ENCODE assay signal across 8 mouse cellular contexts in the genomic region with DNA sequence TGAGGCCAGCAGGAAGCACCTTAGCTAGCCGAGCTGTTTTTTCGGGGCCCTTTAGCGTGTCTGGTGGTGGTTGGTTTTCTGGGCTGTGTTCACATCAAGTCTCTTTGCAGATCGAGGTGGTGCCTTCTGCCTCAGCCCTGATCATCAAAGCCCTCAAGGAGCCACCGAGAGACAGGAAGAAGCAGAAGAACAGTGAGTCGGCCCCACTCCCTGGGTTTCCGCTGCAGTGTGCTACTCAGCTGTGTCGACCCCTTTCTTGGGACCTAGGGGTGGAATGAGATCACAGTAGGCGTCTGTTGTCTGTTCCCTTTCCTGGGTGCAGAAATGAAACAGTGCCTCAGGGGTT. TPM values are rescaled to one million over a fixed set of nuclear protein-coding genes. Genes with fewer than 3 reads are reported as not detected.
DNase-seq lines count a peak whose midpoint lies in the region; ATAC-seq and TF ChIP-seq lines count a peak whose summit lies in the region.

No protein-coding gene starts in this region.

- TF ChIP-seq POLR2A in thymus, adult 2 months (IDR thresholded peaks at IDR 0.05; ENCODE audit: control insufficient read depth, extremely low read depth, insufficient read depth, low read length, poor library complexity) = no peak
- no peak for TF ChIP-seq POLR2A in cerebellum, adult 2 months (IDR thresholded peaks at IDR 0.05; ENCODE audit: borderline replicate concordance, insufficient read depth, low read length)

- H3K27ac ChIP-seq in lung, postnatal 0 days (ENCODE audit: low read length) = no peak overlapping the region
- H3K27ac ChIP-seq in embryonic facial prominence, embryonic 15.5 days (replicated peaks) = peak overlapping the region; percentile 89
- H3K27ac ChIP-seq in liver, embryonic 11.5 days (ENCODE audit: low read depth, low read length) = peak overlapping the region; percentile 99
- peak overlapping the region; percentile 84 for H3K27ac ChIP-seq in thymus, adult 2 months (ENCODE audit: control insufficient read depth, insufficient read depth, low read length)
- no peak overlapping the region for H3K27ac ChIP-seq in cerebellum, adult 2 months (ENCODE audit: insufficient read depth, low read length)

- TF ChIP-seq EP300 in lung, postnatal 0 days (IDR thresholded peaks at IDR 0.05) = no peak

- no peak for ATAC-seq in lung, postnatal 0 days
- ATAC-seq in embryonic facial prominence, embryonic 15.5 days (ENCODE audit: insufficient number of reproducible peaks, low FRiP score, low TSS enrichment, low read depth) = no peak
- ATAC-seq in liver, embryonic 11.5 days (replicated peaks; ENCODE audit: low FRiP score) = no peak
- ATAC-seq in granulocyte monocyte progenitor cell, adult 5-6 weeks (replicated peaks; ENCODE audit: poor library complexity, severe bottlenecking) = no peak

- no peaks in the 10 kb centered on the region for H3K27me3 ChIP-seq in lung, postnatal 0 days (replicated peaks; ENCODE audit: insufficient read depth, low read length)
- H3K27me3 ChIP-seq in embryonic facial prominence, embryonic 15.5 days = no peaks in the 10 kb centered on the region
- H3K27me3 ChIP-seq in liver, embryonic 11.5 days (replicated peaks; ENCODE audit: control insufficient read depth, insufficient read depth, low read length) = no peaks in the 10 kb centered on the region
- H3K27me3 ChIP-seq in thymus, adult 2 months (ENCODE audit: control insufficient read depth, insufficient read depth, low read length) = no peaks in the 10 kb centered on the region
- no peaks in the 10 kb centered on the region for H3K27me3 ChIP-seq in cerebellum, adult 2 months (ENCODE audit: control insufficient read depth, insufficient read depth, low read length)

- 6% methylated on average over 9 of the region's 9 CpGs for WGBS in lung, postnatal 0 days
- 4% methylated on average over 9 of the region's 9 CpGs for WGBS in embryonic facial prominence, embryonic 15.5 days
- 4% methylated on average over 9 of the region's 9 CpGs for WGBS in liver, embryonic 11.5 days
- WGBS in thymus, adult 2 months = 1% methylated on average over 9 of the region's 9 CpGs
- WGBS in cerebellum, adult 2 months = 19% methylated on average over 9 of the region's 9 CpGs

- DNase-seq in lung, postnatal 0 days (ENCODE audit: low spot score) = no peak
- DNase-seq in lung, postnatal 36 days = no peak
- no peak for DNase-seq in liver, embryonic 11.5 days (ENCODE audit: low spot score)
- peak; percentile 67 for DNase-seq in thymus, adult 2 months
- DNase-seq in left cerebral cortex, adult 9 months (ENCODE audit: low spot score in 2 of 2) = no peak
- DNase-seq in cerebellum, adult 2 months = no peak

- no peak for TF ChIP-seq CTCF in lung, postnatal 0 days (IDR thresholded peaks at IDR 0.05)
- no peak for TF ChIP-seq CTCF in thymus, adult 2 months (IDR thresholded peaks at IDR 0.05; ENCODE audit: borderline replicate concordance, control insufficient read depth, extremely low read depth, insufficient read depth, low read length, poor library complexity)
- TF ChIP-seq CTCF in cerebellum, adult 2 months (IDR thresholded peaks at IDR 0.05; ENCODE audit: borderline replicate concordance, insufficient read depth, low read depth, low read length) = no peak

- no peaks in the 10 kb centered on the region for H3K9me3 ChIP-seq in lung, postnatal 0 days (ENCODE audit: low read length)
- H3K9me3 ChIP-seq in embryonic facial prominence, embryonic 15.5 days (replicated peaks) = no peaks in the 10 kb centered on the region
- H3K9me3 ChIP-seq in liver, embryonic 11.5 days (ENCODE audit: control insufficient read depth, low read length) = no peaks in the 10 kb centered on the region

- H3K4me2 ChIP-seq in lung, postnatal 0 days (replicated peaks; ENCODE audit: low read depth, low read length) = peak overlapping the region; percentile 85
- peak overlapping the region; percentile 58 for H3K4me2 ChIP-seq in embryonic facial prominence, embryonic 15.5 days (replicated peaks)
- H3K4me2 ChIP-seq in liver, embryonic 11.5 days = peak overlapping the region; percentile 92

- peaks cover 11% of the 10 kb centered on the region for H3K4me1 ChIP-seq in lung, postnatal 0 days (ENCODE audit: insufficient read depth, low read depth, low read length)
- peaks cover 46% of the 10 kb centered on the region for H3K4me1 ChIP-seq in embryonic facial prominence, embryonic 15.5 days
- peaks cover 32% of the 10 kb centered on the region for H3K4me1 ChIP-seq in liver, embryonic 11.5 days (replicated peaks; ENCODE audit: control insufficient read depth, insufficient read depth, low read length)
- H3K4me1 ChIP-seq in thymus, adult 2 months (replicated peaks; ENCODE audit: control insufficient read depth, insufficient read depth, low read length) = peaks cover 25% of the 10 kb centered on the region
- peaks cover 9% of the 10 kb centered on the region for H3K4me1 ChIP-seq in cerebellum, adult 2 months (ENCODE audit: control insufficient read depth, insufficient read depth, low read length)

- H3K9ac ChIP-seq in lung, postnatal 0 days (replicated peaks; ENCODE audit: low read depth) = peak overlapping the region; percentile 92
- H3K9ac ChIP-seq in embryonic facial prominence, embryonic 15.5 days = peak overlapping the region; percentile 70
- peak overlapping the region; percentile 100 for H3K9ac ChIP-seq in liver, embryonic 11.5 days (ENCODE audit: low read depth, low read length)

- peaks cover 3% of the 10 kb centered on the region; the same call in 1 of the 2 replicates for H3K36me3 ChIP-seq in lung, postnatal 0 days (ENCODE audit: insufficient read depth, low read length)
- peaks cover 25% of the 10 kb centered on the region for H3K36me3 ChIP-seq in embryonic facial prominence, embryonic 15.5 days
- peaks cover 22% of the 10 kb centered on the region for H3K36me3 ChIP-seq in liver, embryonic 11.5 days (ENCODE audit: control insufficient read depth, insufficient read depth, low read length)
- peaks cover 15% of the 10 kb centered on the region for H3K36me3 ChIP-seq in thymus, adult 2 months (ENCODE audit: control insufficient read depth, insufficient read depth, low read length)

- peak overlapping the region; percentile 69 for H3K4me3 ChIP-seq in lung, postnatal 0 days (ENCODE audit: low read depth, low read length)
- H3K4me3 ChIP-seq in embryonic facial prominence, embryonic 15.5 days (replicated peaks) = peak overlapping the region; percentile 64
- peak overlapping the region; percentile 97 for H3K4me3 ChIP-seq in liver, embryonic 11.5 days (ENCODE audit: low read depth, low read length)
- H3K4me3 ChIP-seq in thymus, adult 2 months (ENCODE audit: control insufficient read depth, insufficient read depth, low read length) = peak overlapping the region; percentile 89
- no peak overlapping the region for H3K4me3 ChIP-seq in cerebellum, adult 2 months (replicated peaks; ENCODE audit: insufficient read depth, low read depth, low read length)

RNA-seq across cellular contexts. Expression of gene Lrsam1, which starts 1.4 kb away (rescaled TPM):
- 5.8 and 6.3 TPM in 2 replicates for polyA plus RNA-seq in lung, postnatal 0 days (2015; fragmentation: Nextera tagmentation; extraction: Ambion mirVana)
- 13.1 and 15.3 TPM in 2 replicates for polyA plus RNA-seq in embryonic facial prominence, embryonic 15.5 days (2015; fragmentation: Nextera tagmentation; extraction: Ambion mirVana)
- polyA plus RNA-seq in liver, embryonic 11.5 days (2014; fragmentation: Nextera tagmentation; extraction: Ambion mirVana) = 6.1 and 6.7 TPM in 2 replicates
- polyA plus RNA-seq in thymus, adult 2 months (2012; rRNA removed) = 13.7 and 15.3 TPM in 2 replicates
- polyA plus RNA-seq in cerebellum, adult 2 months (2012; rRNA removed) = 32.8 and 36.7 TPM in 2 replicates
- total RNA-seq in granulocyte monocyte progenitor cell, adult 5-6 weeks (2014; fragmentation: Nextera tagmentation) = 9.6 and 14.7 TPM in 2 replicates
- total RNA-seq in granulocyte monocyte progenitor cell, adult 5-6 weeks (2017) = 2.8 and 3.2 TPM in 2 replicates

RNA-seq across cellular contexts. Expression of gene Rpl12, which starts 1.5 kb away (rescaled TPM):
- 78.4 and 82.5 TPM in 2 replicates for polyA plus RNA-seq in lung, postnatal 0 days (2015; fragmentation: Nextera tagmentation; extraction: Ambion mirVana)
- polyA plus RNA-seq in embryonic facial prominence, embryonic 15.5 days (2015; fragmentation: Nextera tagmentation; extraction: Ambion mirVana) = 141 and 176 TPM in 2 replicates
- 276 and 295 TPM in 2 replicates for polyA plus RNA-seq in liver, embryonic 11.5 days (2014; fragmentation: Nextera tagmentation; extraction: Ambion mirVana)
- polyA plus RNA-seq in thymus, adult 2 months (2012; rRNA removed) = 495 and 552 TPM in 2 replicates
- 257 and 289 TPM in 2 replicates for polyA plus RNA-seq in cerebellum, adult 2 months (2012; rRNA removed)
- 3,079 and 3,298 TPM in 2 replicates for total RNA-seq in granulocyte monocyte progenitor cell, adult 5-6 weeks (2014; fragmentation: Nextera tagmentation)
- 2,139 and 2,991 TPM in 2 replicates for total RNA-seq in granulocyte monocyte progenitor cell, adult 5-6 weeks (2017)

RNA-seq across cellular contexts. Expression of gene Slc2a8, which starts 19.0 kb away (rescaled TPM):
- polyA plus RNA-seq in lung, postnatal 0 days (2015; fragmentation: Nextera tagmentation; extraction: Ambion mirVana) = 19.5 and 20.1 TPM in 2 replicates
- 22.2 and 25.2 TPM in 2 replicates for polyA plus RNA-seq in embryonic facial prominence, embryonic 15.5 days (2015; fragmentation: Nextera tagmentation; extraction: Ambion mirVana)
- polyA plus RNA-seq in liver, embryonic 11.5 days (2014; fragmentation: Nextera tagmentation; extraction: Ambion mirVana) = 15.0 TPM in 2 replicates
- 29.8 and 32.6 TPM in 2 replicates for polyA plus RNA-seq in thymus, adult 2 months (2012; rRNA removed)
- polyA plus RNA-seq in cerebellum, adult 2 months (2012; rRNA removed) = 51.3 and 55.0 TPM in 2 replicates
- total RNA-seq in granulocyte monocyte progenitor cell, adult 5-6 weeks (2014; fragmentation: Nextera tagmentation) = 4.0 and 4.8 TPM in 2 replicates
- total RNA-seq in granulocyte monocyte progenitor cell, adult 5-6 weeks (2017) = 3.7 and 5.8 TPM in 2 replicates

Comparison
In these comparisons a context has a peak if more than half of its experiments do, and no peak if none do; other contexts are left out.
1. H3K27ac ChIP-seq: peak in embryonic facial prominence, embryonic 15.5 days (single experiment), liver, embryonic 11.5 days (single experiment) and thymus, adult 2 months (single experiment); none in lung, postnatal 0 days (single experiment) and cerebellum, adult 2 months (single experiment).
2. Peak in every context shown above with its lines, with median percentiles within 50 percentile points of each other: H3K4me2 ChIP-seq and H3K9ac ChIP-seq.